Mouse (Mus musculus): ENCODE measurements around the gene Slc18a2.
A peak's percentile ranks its signal among the peaks of the same experiment; 100 is the strongest.

The Slc18a2 gene

DNA sequence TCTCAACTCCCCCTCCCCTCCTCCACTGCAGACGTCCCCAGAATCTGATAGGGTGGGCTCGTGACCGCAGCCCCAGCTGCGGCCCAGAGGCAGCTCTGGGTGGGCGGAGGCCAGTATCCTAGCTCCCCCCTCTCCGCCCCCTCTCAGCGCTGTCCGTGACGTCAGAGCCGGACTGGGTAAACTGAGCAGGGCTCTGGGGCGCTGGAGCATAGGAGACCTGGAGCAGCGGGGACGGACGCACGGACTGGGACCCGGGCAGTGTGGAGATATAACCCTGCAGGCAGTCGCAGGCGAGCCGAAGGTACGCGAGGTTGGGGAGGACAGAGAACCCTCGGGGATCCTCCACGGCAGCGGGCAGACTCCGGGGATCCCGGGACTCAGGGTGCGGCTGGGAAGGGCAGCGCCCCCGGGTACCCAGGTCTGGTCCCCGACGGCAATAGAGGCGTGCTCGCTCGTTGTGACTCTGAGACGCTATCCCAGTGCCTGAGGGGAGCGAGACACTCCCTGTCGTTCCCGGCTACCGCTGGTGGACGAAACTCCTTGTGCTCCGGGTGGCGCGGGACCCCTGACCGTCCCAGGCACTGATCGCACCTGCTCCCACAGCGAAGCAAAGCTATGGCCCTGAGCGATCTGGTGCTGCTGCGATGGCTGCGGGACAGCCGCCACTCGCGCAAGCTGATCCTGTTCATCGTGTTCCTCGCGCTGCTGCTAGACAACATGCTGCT is at the start of gene Slc18a2:
Gene Slc18a2 (plus strand): TSS at position 179 of the 725 bp plus-strand sequence.
- no peak for DNase-seq (ENCODE audit: extremely low spot score, low read depth, low spot score)

DNA sequence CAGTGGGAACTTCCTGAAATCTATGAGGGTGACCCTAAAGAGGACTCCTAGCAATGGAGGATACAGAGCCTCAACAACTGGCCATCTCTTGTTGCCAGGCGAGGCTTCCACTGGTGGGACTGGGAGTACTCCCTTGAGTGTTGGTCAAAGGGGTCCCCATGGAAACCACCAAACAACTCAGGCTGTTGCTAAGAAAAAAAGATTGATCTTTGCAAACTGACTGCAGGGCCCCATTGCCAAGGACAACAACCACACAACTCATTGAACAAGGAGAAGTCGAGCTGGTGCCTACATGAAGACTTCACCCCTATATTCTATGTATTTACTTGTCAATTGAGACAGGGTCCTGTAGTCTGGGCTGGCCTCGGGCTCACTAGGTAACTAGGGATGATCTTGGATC is 43.8 kb upstream of the Slc18a2 start:
- no peak for DNase-seq (ENCODE audit: extremely low spot score, low read depth, low spot score)

DNA sequence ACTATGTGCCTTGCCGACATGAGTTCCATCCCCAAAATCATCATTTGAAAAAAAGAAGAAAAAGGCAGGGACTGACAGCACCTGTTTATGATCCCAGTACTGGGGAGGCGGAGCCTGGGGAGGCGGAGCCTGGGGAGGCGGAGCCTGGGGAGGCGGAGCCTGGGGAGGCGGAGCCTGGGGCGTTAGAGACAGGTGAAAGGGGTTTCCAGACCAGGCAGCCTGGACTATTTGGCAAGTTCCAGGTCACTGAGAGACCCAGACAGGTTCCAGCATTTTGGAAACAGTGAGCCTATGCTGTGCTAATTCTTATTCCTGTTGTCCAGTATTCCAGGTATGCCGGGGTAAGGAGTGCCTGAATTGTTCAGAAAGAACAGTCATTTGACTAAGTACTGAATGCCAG is 41.7 kb upstream of the Slc18a2 start, which contains the start of gene Kcnk18:
Gene Kcnk18 (plus strand): TSS at position 224 of the 400 bp plus-strand sequence.
- no peak for DNase-seq (ENCODE audit: extremely low spot score, low read depth, low spot score)

DNA sequence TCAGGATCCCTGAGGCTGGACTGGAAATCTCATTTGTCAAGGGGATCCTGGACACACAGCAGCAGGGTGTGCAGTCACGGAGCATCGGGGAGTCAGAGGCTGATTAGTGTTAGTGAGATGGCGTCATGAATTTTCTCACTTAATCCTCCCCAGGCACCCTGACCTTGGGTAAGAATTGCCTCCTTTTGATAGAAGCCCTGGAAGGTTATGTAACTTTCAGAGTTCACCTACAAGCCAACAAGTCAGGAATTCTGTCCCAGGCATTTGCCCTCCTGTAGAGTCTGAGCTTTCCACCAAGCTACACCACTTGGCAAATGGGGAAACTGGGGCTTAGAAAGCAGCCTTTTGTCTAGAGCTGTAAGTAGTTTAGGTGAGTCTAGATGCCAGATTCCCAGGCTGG is 39.6 kb upstream of the Slc18a2 start:
- DNase-seq (ENCODE audit: extremely low spot score, low read depth, low spot score), result no peak

DNA sequence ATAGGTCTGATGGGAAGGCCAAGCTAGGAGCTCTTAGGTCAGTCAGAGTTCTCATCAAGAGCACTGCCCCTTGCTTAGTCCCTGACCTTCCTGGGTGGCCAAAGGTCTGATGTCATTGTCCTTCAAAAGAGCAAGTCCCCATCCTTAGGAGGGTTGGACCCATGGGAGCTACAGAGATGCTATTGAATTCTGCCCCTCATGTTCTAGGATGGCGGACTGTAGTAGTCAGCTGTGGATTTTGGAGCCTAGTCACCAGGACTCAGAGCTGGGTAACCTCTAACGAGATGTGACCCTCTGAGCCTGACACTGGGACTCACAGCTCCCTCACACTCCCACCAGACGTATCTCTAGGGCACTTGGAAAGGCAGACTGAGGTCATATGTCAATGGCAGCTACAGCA is 32.3 kb upstream of the Slc18a2 start:
- DNase-seq (ENCODE audit: extremely low spot score, low read depth, low spot score), result no peak

DNA sequence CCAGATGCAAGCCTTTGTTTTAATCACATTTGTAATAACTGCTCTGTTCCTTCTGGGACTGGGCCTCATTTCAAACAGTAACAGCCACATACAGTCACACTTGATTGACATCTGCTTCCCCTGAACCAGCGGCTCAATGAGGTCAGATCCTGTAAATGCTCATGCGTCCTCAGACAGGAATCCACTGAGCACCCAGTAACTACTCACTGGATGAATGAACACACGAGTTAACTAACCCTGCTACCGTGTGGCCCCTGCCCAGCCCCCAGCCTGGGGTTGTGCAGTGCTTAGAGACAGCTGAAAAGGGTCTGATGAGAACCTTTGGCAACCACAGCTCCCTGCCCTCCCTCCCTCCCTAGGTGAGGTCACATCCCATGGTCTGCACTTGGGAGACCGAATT is 27.9 kb upstream of the Slc18a2 start:
- DNase-seq (ENCODE audit: extremely low spot score, low read depth, low spot score), result no peak

DNA sequence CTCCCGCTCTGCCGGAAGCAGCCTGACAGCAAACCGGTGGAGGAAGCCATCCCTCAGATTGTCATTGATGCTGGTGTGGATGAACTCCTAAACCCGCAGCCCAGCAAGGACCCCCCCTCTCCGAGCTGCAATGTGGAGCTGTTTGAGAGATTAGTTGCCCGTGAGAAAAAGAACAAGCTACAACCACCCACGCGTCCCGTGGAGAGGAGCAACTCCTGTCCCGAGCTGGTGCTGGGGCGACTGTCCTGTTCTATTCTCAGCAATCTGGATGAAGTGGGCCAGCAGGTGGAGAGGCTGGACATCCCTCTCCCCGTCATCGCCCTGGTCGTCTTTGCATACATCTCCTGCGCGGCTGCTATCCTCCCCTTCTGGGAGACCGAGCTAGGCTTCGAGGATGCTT is 25.7 kb upstream of the Slc18a2 start:
- DNase-seq (ENCODE audit: extremely low spot score, low read depth, low spot score), result no peak

DNA sequence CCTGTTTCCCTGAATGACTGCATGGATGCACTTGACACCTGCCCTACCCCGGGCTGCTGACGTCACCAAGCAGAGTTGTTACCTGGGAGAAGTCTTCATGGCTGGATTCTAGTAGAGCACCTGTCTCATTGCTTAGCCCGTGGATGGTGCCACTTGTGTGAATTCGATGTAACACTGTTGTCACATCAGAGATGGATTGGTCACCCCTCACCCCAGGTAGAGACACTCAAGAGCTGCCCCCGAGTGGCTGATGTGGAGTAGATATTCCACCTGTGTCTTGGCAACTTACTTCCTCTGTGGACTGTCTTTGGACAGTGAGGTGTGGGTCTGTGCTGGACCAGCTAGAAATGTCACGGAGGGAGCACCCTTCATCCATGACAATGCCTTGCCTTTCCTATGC is 24.6 kb upstream of the Slc18a2 start:
- no peak for DNase-seq (ENCODE audit: extremely low spot score, low read depth, low spot score)

DNA sequence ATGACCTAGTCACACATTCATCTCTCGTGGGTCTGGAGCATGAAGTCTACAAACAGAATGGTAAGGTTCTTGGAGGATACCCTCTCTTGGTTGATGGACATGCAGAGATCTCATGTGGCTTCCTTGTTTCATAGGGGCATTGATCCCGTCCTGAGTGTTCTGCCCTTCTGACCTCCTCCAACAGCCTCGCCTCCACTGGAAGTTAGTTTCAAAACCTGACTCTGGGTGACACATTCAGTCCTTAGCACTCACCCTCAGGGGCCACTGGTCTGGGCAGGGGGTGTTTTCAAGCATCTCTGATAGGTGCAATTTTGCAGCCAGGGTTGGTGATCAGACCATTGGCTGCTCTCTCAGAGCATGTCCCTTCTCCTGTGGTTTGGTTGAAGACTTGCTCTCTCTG is 22.1 kb upstream of the Slc18a2 start:
- DNase-seq (ENCODE audit: extremely low spot score, low read depth, low spot score), result no peak

DNA sequence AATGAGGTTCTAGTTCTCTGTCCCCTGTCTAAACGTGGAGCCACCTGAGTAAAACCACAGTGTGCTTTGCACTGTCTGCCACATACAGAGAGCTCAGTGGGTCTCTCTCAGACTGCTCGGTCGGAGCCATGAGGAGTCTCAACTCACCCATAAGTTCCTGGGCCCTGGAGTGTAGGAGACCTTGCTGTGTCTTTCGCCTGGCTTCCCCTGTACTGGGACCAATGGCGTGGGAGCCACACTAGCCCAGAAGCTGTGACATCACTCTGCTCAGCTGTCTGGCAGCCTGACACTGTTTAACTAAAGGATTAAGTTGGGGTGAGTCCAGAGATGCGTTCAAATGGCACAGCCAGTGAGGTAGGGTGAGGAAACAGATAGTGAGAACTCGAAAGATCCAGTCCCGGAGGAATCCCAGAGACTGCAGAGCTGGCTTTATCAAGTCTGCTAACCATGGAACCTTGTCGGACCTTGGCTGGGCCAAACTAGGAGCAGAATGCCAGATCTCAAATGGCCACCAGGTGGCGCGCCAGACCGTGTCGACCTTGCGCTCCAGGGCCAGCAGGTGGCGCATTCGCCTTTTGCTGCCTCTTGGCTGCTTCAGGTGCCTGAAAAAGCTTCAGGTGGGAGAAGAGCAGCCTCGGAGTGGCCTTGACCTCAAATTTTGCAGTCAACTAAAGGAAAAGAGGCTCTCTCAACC is 21.4 kb upstream of the Slc18a2 start:
- DNase-seq (ENCODE audit: extremely low spot score, low read depth, low spot score), result peak; percentile 56

DNA sequence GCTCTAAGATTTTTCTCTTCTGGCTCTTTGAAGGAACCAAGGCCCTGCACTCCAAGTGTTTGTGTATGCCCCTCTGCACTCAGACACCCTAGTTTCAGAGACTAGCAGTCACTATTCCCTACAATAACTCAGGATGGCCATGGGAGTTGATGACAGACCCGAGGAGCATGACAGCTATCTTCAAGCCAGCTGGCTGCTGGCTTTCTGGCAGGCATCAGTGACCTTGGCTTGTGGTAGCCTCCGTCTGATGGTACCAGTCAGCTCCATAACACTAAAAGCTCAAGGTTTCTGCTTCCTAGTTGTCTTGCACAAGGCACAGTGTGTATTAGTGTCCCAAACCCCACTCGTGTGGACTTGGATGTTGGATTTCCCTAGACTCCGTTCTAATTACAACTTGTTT is 18.7 kb upstream of the Slc18a2 start:
- no peak for DNase-seq (ENCODE audit: extremely low spot score, low read depth, low spot score)

DNA sequence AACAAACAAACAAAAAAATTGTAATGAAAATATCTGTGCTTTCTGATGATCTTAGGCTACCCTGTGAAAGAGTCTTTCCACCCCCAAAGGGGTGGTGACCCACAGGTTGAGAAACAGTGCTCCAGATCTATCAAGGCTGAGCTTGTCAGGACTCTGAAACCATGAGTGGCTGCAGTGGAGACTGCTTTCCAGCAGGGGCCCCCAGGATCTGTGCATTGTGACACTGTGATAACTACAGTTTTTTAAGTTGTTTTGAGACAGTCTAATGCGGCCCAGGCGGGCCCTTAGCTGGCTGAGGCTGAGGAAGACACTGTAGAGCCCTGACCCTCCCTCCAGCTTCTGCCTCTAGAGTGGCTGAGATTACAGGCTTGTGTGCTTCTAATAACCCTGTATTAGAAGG is 17.6 kb upstream of the Slc18a2 start:
- no peak for DNase-seq (ENCODE audit: extremely low spot score, low read depth, low spot score)

DNA sequence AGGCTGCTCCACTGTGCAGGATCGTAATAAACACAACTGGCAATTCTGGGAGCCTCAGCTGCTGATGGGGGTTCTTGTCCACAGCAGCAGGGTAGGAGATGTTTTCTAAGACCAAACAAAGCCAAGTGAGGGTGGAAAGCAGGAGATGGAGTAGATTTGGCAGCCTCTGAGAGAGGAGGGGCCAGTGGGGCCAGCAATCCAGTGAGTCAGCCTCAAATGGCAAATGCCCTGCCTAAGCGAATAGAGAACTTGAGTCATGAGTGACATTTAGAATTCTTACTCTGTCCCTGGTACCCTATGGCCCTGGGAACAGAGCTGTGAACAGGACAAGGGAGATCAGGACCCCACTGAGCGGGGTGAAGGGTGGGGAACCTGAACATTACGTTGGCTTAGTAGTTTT is 12.6 kb upstream of the Slc18a2 start:
- no peak for DNase-seq (ENCODE audit: extremely low spot score, low read depth, low spot score)

DNA sequence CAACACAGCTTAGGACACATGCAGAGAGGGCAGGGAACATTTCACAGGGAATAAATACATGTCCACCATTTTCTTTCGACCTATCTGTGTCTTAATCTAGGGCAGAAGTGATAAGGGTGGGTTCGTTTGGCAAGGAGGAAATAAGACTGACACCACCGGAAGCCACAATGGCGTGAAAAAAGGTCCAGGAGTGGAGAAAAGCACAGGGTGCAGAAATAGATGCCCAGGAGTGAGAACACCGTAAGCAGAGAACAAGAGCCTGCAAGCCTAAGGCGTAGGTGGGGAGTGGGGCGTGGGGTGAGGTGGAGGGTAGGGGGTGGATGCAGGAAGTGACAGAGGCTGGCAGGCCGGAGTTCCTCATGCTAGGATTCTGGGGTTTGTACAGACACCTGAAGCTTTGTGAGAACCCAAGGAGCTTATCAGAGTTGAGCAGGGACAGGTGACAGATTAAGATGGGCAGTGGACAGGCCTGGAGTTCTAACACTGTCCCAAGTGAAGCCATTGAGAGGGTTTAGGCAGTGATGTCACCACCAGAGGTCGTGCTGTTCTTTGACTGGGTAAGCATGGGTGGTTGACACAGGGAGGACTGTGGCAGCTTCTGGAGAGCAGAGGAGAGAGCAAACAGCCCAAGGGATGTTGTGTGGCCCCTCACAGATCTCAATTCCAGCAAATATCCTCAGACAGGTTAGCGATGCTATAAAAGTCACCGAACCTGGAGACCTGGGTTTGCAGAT is 12.0 kb upstream of the Slc18a2 start:
- no peak for DNase-seq (ENCODE audit: extremely low spot score, low read depth, low spot score)

DNA sequence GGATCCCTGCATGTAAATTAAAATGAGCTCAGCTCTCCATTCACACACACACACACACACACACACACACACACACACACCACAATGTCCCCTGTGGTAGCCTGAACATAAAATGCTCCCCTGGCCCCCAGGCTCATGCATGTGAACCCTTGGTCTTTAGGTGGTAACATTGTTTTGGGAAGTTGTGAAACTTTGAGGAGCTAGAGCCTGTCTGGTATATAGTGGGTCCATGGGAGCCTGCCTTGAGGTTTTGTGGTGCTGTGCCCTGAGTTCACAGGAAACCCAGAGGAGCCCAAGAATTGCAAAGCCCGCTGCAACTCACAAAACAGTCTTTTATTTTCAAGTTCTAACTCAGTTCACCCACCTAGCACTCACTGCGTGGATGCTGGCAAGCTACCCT is 8.0 kb upstream of the Slc18a2 start:
- no peak for DNase-seq (ENCODE audit: extremely low spot score, low read depth, low spot score)

DNA sequence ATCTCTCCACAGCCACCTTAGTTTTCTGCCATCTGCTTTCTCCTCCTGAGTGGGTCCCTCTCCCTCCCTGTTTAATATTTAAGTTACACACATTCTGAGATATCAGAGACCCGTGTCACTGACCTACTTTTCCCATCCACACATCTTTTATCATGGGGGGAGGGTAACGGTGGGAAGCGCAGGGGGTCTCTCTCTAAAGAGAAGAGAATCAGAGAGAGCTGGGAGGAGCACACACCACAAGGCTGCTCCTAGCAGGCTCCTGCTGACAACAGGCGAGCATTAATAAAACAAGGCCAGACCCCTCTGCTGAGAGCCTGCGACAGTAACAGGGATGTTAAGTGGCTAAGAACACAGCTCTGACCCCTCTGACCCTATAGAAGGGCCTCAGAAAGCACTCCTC is 1.1 kb upstream of the Slc18a2 start:
- no peak for DNase-seq (ENCODE audit: extremely low spot score, low read depth, low spot score)

DNA sequence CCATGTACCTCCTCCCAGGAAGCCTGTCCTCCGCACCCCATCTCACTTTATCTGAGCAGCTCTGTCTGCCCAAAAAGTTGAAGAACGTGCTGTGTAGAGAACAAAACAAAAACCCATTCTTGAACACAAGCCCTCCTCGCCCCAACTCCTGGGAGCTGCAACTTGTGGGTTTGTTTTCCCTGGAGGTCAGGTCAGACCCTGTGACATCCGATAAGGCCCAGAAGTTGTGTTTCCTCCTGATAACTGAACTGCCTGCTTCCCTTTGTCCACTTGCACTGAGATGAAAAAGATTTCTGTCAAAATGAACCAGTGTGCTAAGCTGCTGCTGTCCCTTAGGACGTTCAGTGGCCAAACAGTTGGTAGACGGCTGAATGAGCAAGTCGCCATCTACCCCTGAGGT is 908 bp downstream of the Slc18a2 start:
- no peak for DNase-seq (ENCODE audit: extremely low spot score, low read depth, low spot score)

DNA sequence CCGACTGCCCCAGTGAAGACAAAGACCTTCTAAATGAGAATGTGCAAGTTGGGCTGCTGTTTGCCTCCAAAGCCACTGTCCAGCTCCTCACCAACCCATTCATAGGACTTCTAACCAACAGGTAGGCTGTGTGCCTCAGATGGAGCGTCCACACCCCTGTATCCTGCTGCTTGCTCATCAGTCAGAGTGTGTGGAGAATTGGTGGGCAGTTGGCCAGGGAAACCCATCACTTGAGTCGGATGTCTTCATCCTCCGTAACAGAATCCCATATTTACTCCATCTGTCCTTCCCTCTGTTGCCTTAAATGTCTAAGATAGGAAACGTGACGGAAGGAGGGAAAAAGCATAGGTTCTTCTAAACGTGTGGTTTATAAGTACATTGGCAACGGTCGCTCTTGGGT is 2.5 kb downstream of the Slc18a2 start:
- DNase-seq (ENCODE audit: extremely low spot score, low read depth, low spot score), result no peak

DNA sequence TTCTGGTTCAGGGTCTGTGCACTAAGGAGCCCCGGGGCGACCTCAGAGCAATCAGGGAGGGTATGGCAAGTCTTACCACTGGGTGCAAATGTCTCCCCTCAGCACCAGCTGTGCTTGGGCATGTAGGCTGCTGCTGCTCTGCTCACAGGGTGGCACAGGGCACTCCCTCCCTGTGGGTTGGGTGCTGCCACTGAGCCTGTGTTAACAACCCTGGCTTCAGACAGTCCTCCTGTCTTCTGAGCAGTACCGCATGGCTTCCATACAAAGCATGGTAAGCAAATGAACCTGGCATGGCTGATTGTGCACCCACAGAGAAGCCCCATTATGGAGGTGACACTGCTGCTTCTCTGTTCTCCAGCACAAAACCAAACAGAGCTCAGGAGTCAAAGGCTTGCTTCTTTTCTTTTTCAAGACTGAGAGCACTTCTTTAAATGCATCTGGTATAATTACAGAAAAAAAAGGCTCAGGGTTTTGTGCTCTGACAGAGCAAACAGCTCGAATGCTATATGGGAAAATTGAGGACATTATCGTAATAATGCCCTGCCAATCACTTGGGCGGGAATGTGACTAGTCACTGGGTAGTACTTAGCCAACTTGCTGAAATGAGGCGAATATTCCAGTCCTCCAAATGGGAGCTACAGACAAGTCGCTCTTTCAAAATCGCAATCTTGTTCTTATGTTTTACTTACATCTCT is 4.3 kb downstream of the Slc18a2 start:
- no peak for DNase-seq (ENCODE audit: extremely low spot score, low read depth, low spot score)

DNA sequence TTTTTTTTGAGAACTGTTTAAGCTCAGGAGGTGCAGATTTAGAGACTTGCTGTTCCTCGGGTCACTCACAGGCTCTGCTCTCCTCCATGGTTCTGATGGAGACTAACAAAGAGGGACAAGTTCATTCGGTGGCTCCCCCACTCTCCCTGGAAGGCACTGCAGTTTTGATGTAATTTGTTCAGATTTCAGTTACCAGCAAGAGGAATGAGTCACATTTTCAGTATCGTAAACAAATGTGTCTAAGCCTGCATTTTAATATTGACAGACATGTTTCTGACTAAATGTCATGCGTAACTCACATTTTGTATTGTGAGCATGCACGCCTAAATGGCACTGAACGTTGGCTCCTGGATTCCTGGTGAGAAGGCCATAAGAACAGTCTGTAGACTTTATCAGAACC is 5.2 kb downstream of the Slc18a2 start:
- no peak for DNase-seq (ENCODE audit: extremely low spot score, low read depth, low spot score)

DNA sequence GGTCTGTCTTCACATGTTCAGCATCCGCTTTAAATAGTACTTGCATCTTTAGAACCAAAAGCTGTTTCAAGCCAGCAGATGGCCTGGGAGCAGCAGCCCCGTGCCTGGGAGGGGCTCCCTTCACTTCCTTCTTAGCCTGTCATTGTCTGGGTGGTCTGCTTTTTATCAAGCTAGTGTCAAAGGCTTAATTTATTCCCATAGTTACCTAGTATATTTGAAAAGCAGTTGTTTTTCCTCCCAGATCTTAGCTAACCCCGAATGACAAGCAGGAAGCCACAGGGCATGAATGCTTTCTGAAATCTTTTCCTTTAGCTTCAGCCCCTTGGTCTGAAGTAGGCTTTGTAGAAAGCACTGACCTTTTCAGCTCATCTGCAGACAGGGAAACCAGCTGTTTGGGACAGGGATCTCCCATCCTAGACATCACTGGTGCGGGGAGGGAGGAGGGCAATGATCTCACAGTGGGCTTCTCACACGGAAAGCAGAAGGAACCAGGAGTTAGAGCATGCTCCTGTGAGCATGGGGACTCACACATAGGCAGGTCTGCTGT is 6.8 kb downstream of the Slc18a2 start:
- DNase-seq (ENCODE audit: extremely low spot score, low read depth, low spot score), result no peak

All from hindlimb bud, embryonic 11.5 days (tissue).